ENCODE assay signal across 9 mouse cellular contexts in the genomic region with DNA sequence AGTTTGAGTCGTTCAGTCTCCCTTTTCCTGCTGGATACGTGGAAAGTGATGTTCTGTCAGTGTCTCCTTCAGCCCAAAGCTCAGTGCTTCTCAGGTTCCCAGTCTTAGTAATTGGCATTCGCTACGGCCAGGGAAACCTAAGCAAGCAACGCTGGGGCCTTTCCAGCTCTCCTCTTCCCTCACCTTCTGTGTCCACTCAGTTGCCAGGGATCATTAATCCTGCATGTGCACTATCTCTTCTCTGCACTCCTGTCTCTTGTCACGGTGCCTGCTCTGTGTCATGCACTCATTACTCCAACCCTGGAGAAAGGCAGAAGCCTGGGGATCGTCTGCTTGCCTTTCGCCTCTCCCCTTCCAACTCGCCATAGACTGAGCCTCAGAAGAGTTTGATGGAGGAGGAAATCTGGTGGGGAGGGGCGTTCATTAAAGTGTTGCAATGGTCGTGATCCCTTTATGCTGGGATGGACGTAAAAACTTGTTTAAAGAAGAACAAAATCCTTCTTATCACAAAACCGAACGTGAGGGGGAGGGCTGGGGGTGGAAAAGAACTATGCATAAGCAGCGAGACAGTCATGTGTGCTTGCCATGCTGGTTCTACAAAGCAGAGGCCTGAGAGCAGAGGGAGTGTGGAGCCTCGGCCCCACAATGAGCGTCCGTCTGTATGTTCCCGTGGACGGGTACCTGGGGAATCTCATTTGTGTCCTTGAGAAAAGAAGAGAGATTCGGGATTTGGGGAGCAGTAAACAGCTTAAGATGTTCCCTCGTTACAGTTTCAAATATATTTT.
DNase-seq lines count a peak whose midpoint lies in the region; ATAC-seq lines count a peak whose summit lies in the region.
"Had no signal": no experiment of that assay in that cellular context is flagged by ENCODE, and none has a peak within 500 bp of the region (broad histone marks: within the 10 kb centered on the region; RNA-seq: fewer than 3 reads in every experiment).

No protein-coding gene starts in this region.

- H3K36me3 ChIP-seq in kidney, embryonic 14.5 days (ENCODE audit: control insufficient read depth, insufficient read depth, low read length): no peaks in the 10 kb centered on the region
- H3K36me3 ChIP-seq in liver, embryonic 11.5 days (ENCODE audit: control insufficient read depth, insufficient read depth, low read length): no peaks in the 10 kb centered on the region

- no peak for DNase-seq in kidney, postnatal 25 days
- peak; percentile 45 for DNase-seq in adrenal gland, postnatal 14 days
- DNase-seq in gastrocnemius, postnatal 36 days: peak; percentile 23 to 27
- no peak for DNase-seq in liver, embryonic 11.5 days (ENCODE audit: low spot score)
- no peak for DNase-seq in spleen, postnatal 36 days (ENCODE audit: low spot score in 2 of 2)
- DNase-seq in layer of hippocampus, postnatal 25 days (ENCODE audit: extremely low spot score in 1 of 2, low spot score in 1 of 2): no peak
- DNase-seq in left cerebral cortex, adult 9 months (ENCODE audit: low spot score in 2 of 2): no peak

- H3K4me1 ChIP-seq in kidney, embryonic 14.5 days (ENCODE audit: control insufficient read depth, insufficient read depth, low read length): peaks cover 19% of the 10 kb centered on the region
- H3K4me1 ChIP-seq in liver, embryonic 11.5 days (replicated peaks; ENCODE audit: control insufficient read depth, insufficient read depth, low read length): peaks cover 6% of the 10 kb centered on the region

- H3K9me3 ChIP-seq in kidney, embryonic 14.5 days (ENCODE audit: control insufficient read depth, low read length): no peaks in the 10 kb centered on the region
- H3K9me3 ChIP-seq in liver, embryonic 11.5 days (ENCODE audit: control insufficient read depth, low read length): no peaks in the 10 kb centered on the region

- H3K27me3 ChIP-seq in kidney, embryonic 14.5 days (ENCODE audit: control insufficient read depth, insufficient read depth, low read length): no peaks in the 10 kb centered on the region
- H3K27me3 ChIP-seq in liver, embryonic 11.5 days (replicated peaks; ENCODE audit: control insufficient read depth, insufficient read depth, low read length): no peaks in the 10 kb centered on the region

- intact Hi-C loops in gastrocnemius, postnatal 36 days (cut with DNase I): no loop called here

- ATAC-seq in kidney, embryonic 14.5 days (ENCODE audit: low FRiP score, low TSS enrichment): peak; percentile 94
- 0 out of 2 replicates have a peak, but pooled peaks have one; percentile 49 for ATAC-seq in liver, embryonic 11.5 days (replicated peaks; ENCODE audit: low FRiP score)

- H3K27ac ChIP-seq in kidney, embryonic 14.5 days (ENCODE audit: low read depth, low read length): peak overlapping the region; percentile 25; the same call in 1 of the 2 replicates
- H3K27ac ChIP-seq in liver, embryonic 11.5 days (ENCODE audit: low read depth, low read length): peak overlapping the region; percentile 23; the same call in 1 of the 2 replicates

- no peak overlapping the region for H3K4me3 ChIP-seq in kidney, embryonic 14.5 days (ENCODE audit: low read length)
- H3K4me3 ChIP-seq in liver, embryonic 11.5 days (ENCODE audit: low read depth, low read length): no peak overlapping the region
- H3K4me3 ChIP-seq: erythroblast, embryonic 14.5 days had no signal

- H3K4me2 ChIP-seq in kidney, embryonic 14.5 days (replicated peaks; ENCODE audit: low read depth, low read length): no peak overlapping the region; the same call in 1 of the 2 replicates
- H3K4me2 ChIP-seq in liver, embryonic 11.5 days: no peak overlapping the region

- 34% methylated on average over 22 of the region's 22 CpGs for WGBS in kidney, embryonic 14.5 days
- 56% methylated on average over 22 of the region's 22 CpGs for WGBS in liver, embryonic 11.5 days

- no peak overlapping the region for H3K9ac ChIP-seq in kidney, embryonic 14.5 days (ENCODE audit: low read depth, low read length)
- H3K9ac ChIP-seq in liver, embryonic 11.5 days (ENCODE audit: low read depth, low read length): no peak overlapping the region

Comparison
In these comparisons a context has a peak if more than half of its experiments do, and no peak if none do; other contexts are left out.
1. DNase-seq: peak in adrenal gland, postnatal 14 days (single experiment) and gastrocnemius, postnatal 36 days (2 of 2); none in kidney, postnatal 25 days (0 of 2), liver, embryonic 11.5 days (single experiment), spleen, postnatal 36 days (0 of 2), layer of hippocampus, postnatal 25 days (0 of 2) and left cerebral cortex, adult 9 months (0 of 2).